Mouse (Mus musculus): ENCODE results near the gene C1qtnf5.

The C1qtnf5 gene

DNA sequence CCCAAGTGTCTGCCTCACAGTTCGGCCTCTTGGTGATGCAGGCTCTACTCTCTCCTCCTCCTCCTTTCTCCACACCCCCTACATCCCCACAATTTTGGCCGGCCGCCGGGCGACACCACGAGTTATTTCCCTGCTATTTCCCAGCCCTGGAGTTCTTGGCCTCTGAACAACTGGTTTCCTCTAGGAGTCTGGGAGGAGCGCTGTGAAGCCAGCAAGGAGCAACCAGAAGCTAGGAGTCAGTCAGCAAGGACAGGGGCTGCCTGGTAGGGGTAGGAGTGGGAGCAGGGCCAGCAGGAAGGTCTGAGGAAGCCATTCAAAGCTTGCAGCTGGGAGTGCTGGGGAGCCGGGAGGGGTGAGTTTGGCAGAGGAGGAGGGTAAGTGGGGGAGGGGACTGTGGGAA, at the start of gene C1qtnf5:
Gene C1qtnf5, plus strand, starts transcription at position 136 of the 400 bp plus-strand sequence.
- no peak for DNase-seq (ENCODE audit: low read depth, low spot score)

DNA sequence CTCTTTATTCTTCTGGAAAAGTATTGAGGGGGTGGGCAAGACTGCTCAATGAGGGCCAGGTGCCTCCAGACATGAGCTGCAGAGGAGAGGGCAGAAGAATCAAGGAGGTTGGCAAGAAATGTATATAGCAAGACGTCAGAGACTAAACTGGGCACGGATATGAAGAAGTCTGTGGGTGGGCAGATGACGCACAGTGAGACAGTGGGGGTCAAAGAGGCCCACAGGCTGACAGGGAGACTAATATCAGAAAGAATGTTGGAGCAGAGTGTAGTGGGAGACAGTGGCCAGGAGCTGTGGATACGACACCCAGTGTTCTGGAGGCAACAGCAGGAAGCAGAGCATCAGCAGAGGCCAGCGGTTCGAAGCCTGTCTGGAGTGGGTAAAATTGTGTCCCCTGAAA, 48.4 kb upstream of the C1qtnf5 start:
- no peak for DNase-seq (ENCODE audit: low read depth, low spot score)

DNA sequence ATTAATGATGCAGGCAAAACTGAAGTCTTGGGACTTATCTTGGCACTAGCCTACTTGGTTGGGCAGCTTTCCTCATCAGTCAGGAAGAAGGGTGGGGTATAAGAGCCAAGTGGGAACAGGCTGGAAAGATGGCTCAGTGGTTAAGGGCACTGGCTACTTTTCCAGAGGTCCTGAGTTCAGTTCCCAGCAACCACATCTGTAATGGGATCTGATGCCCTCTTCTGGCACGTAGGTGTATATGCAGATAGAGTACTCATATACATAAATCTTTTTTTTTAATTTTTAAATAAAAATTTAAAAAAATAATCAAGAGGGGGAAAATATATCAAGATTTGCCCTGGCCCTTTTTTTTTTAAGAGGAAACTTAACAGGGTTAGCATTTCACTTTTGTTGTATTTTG, 41.9 kb upstream of the C1qtnf5 start:
- DNase-seq (ENCODE audit: low read depth, low spot score), result no peak

DNA sequence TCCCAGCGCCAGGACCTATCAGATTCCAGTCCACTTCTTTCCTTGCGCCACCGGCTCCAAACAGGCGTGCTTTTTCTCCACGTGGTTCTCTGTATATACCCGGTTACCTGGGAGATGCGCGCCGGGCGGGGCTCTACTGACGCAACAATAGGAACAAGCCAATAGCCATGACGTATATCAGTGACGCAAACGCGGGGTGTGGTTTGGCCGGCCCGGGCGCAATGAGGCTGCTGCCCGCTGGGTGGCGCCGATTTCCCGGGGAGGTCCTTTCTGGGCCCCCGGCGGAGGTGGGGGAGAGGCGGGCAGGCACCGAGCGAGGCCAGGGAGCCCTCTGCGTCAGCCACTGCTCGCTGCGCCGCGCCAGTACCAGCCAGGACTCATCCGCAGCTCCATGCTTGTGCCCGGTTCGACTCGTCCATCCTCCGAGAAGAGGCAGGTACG, 40.2 kb upstream of the C1qtnf5 start, which contains the start of gene Usp2:
Gene Usp2, plus strand, starts transcription at position 237 of the 441 bp plus-strand sequence.
- DNase-seq (ENCODE audit: low read depth, low spot score), result peak; percentile 98

DNA sequence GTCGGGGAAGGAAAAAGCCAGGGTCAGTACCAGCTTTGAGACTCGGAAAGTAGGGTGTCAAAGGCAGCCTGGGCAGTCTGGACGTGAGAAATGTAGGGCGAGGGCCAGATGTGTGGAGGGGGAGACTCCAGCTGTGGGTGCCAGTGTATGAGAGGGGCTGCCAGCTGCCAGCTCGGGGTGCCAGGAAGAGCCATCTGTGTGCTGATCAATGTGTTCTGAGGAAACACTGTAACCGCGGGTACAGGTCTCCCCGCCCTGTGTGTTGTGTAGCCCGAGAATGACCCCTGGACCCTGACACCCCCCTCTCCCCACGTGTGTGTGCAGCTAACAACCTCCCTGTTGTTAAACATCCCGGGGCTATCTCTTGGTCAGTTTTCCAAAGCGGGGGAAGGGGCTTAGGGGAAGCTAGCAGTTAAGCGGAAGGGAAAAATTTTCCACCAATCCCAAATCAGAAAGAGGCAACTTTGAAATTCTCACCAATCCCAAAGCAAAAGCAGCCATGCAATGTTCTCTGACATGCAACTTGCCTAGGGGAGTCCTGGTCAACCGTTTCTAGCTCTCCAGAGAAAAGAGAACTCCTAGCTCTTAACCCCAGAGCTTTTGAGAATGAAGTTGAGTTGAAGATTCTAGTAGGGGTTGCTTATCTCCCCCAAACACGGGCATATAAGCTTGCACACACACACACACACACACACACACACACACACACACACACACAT, 39.6 kb upstream of the C1qtnf5 start:
- DNase-seq (ENCODE audit: low read depth, low spot score), result no peak

DNA sequence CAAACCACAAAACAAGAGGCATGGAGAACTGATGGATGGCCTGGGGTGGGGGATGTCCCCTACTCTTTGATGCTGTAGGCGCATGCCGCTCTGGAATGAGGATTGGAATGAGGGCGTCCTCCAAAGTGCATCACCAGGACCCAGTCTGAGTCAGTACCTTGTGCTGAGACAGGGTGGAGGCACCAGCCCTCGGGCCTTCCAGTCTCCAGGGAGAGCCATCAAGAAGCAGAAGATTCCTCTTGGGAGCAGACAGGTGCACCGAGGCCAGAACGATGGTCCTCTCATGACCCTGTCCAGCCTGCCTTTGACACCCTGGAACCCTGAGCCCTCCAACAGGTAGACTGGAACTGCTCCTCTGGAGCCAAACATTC, 39.1 kb upstream of the C1qtnf5 start:
- no peak for DNase-seq (ENCODE audit: low read depth, low spot score)

DNA sequence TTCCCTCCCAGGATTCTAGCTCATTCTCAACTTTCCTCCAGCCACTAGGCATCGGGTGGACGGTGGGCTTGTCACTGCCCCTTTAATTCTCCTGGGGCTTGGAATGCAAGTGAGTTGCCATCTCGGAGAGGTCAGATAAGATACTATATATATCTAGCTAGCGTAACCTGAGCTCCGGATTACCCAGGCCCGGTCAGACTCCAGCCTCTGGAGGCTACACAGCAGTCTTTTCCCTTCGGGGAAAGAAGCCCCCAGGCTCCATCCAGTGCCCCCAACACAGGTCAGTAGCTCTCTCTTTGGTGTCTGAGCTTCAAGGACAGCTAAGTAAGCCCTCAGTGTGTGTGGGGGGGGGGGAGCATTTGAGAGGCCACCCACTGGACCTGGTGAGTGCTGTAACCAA, 37.8 kb upstream of the C1qtnf5 start:
- no peak for DNase-seq (ENCODE audit: low read depth, low spot score)

DNA sequence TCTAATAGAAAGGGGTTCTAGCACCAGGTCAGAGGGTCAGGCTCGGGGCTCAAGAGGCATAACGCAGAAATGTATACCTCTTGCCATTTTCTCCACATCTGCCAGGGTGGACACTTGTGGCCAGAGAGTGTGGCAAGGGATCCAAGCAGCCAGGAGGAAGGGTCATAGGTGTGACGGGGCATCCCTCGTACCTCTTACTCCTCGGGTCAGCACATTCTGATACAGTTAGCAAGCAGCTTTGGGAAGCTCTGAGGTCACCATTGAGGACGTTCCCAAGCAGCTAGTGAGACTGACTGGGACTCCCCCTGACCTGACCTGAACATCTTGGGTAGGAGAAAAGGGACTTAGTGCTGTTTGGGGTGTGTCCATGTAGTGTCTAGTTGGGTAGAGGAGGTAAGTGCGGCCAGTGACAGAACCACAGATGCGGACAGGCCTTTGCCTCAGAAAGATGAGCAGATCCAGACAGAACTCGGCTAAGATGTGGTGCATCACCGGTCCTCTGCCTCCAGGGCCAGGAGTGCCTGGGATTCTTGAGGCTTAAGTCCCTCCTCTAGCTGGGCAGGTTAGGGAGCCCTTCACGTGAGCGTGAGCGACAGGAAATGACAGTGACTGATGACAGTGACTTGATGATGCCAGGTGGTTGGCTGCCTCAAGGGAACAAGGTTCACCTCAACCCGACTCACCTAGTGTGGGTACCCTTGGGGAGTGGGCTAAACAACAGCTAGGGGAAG, 36.8 kb upstream of the C1qtnf5 start:
- DNase-seq (ENCODE audit: low read depth, low spot score), result no peak

DNA sequence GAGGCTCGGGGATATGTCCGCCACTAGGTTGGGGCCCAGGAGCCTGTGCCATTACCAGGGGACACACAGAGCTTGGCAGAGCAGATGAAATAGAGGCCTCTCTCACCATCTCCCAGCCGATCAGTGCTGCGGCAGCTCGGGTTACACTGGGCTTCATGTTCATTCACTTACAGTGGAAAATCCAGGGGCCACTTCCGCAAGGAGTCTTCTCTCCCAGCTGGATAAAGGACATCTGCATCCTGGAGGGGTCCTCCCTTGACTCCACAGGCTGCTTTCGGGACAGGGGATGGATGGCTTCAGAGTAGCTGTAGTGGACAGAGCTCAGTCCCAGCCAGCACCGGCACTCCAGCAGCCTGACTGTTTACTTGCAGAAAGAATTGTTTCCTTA, 36.2 kb upstream of the C1qtnf5 start:
- DNase-seq (ENCODE audit: low read depth, low spot score), result no peak

DNA sequence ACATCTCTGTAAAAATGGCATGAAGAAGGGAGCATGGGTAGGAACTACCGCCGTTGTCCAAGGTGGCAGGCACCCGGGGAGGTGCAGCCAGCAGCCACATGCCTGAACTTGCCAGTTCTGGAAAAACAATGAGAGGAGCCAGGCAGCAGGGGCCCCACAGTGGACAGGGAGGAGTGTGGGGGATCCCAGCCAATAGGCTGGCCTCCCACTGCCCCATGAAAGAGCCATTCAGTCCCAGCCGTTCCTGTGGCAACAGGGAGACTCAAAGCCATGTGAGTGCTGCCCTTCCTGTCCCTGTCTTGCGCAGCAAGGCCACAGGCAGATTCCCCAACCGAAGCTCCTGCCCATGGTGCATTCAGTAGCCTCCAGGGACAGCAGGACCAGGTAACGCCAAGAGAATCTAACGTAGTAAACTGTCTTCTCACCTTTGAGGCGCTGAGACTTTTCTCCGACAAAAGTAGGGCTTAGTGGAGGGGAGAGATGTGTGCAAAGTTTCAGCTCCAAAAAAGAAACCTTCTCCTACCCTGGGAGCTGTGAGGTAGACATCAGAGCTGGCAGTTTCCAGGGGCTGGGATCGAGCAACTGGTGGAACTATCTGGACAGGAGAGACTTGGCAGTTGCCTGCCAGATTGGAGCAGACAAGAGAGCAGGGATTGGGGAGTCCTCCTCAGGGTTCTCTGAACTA, 35.0 kb upstream of the C1qtnf5 start:
- DNase-seq (ENCODE audit: low read depth, low spot score), result no peak

DNA sequence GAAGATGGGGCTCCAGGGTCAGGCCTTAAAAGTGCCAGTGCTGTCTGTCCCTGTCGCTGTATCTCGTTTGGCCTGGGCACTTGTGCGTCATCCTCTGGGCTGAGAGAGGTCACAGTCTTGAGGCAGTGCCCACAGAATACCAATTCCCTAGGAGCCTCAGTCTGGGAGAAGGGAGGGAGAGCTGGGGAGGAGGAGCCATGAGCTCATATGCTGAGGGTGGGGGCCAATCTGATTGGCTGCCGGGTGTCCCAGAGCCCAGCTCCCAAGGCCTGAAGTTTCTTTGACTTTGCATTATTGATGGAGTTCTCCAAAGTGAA, 34.5 kb upstream of the C1qtnf5 start:
- DNase-seq (ENCODE audit: low read depth, low spot score), result no peak

DNA sequence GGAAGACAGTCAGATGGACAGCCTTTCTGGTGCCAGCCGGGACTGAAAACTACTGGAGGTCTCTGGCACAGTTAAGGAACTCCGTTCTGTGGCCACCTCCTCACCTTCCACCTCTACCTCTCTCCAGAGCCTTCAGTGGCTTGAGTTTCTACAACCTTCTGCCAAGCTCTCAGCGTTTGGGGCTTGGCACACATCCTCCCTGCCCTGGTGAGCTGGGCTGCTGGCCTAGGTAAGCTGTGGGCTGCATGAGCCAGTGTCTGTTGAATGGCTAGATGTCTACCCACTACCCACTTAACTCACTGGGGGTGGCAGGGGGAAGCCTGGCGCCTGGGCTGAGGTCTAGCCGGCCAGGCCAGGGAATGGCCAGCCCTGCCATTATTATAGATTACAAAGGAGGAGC, 33.9 kb upstream of the C1qtnf5 start:
- DNase-seq (ENCODE audit: low read depth, low spot score), result no peak

DNA sequence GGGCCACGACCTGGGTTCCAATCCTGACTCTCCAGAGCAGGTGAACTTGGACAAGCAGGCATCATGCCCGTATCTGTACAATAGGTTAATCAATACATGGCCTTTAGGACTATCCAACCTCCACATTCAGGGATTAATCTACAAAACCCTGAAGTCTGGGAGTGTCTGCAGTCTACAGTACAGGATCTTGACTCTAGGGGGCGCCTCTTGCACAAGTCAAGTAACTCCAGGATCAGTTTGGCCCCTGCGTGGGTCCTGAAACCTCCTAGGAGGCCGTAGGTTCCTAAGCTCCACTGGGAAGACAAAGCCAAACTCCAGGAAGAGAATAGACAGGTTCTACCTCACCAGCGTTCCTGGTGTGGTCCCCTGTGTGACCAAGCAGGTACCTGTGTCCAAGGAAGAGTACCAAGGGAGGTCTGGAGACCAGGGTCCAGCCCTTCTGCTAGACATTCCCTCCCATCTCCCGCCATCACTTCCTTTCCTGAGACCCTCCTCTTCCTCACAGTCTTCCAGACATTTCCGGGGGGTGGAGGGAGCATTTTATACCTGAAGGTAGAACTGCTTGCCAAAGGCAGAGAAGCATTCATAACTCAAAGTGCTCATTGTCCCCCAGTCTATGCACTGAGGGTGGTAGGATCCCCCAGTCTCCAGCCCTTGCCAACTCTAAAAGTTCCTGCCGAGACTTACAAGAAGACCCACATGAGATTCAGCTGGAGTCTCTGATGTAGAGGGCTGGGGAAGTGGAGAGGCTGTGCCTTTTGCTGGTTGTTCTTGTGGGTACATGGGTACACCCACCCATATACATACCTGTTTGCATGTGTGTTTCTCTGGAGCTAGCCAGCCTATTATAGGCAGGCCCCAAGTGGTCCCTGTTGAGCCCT, 32.4 kb upstream of the C1qtnf5 start:
- peak; percentile 39 for DNase-seq (ENCODE audit: low read depth, low spot score)

DNA sequence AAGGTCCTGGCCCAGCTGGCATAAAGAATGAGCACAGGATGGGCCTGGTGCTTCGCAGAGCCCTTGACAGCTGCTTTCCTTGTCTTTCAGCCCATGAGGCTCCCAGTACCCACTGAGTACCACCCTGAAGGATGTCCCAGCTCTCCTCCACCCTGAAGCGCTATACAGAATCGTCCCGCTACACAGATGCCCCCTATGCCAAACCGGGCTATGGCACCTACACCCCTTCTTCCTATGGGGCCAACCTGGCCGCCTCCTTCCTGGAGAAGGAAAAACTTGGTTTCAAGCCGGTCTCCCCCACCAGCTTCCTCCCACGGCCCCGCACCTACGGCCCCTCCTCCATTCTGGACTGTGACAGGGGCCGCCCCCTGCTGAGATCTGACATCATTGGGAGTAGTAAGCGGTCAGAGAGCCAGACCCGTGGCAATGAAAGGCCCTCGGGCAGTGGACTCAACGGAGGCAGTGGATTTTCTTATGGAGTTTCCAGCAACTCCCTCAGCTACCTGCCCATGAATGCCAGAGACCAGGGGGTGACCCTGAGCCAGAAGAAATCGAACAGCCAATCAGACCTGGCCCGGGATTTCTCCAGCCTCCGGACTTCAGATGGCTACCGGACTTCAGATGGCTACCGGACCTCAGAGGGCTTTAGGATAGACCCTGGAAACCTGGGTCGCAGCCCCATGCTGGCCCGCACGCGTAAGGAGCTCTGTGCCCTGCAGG, 31.6 kb upstream of the C1qtnf5 start:
- DNase-seq (ENCODE audit: low read depth, low spot score), result no peak

DNA sequence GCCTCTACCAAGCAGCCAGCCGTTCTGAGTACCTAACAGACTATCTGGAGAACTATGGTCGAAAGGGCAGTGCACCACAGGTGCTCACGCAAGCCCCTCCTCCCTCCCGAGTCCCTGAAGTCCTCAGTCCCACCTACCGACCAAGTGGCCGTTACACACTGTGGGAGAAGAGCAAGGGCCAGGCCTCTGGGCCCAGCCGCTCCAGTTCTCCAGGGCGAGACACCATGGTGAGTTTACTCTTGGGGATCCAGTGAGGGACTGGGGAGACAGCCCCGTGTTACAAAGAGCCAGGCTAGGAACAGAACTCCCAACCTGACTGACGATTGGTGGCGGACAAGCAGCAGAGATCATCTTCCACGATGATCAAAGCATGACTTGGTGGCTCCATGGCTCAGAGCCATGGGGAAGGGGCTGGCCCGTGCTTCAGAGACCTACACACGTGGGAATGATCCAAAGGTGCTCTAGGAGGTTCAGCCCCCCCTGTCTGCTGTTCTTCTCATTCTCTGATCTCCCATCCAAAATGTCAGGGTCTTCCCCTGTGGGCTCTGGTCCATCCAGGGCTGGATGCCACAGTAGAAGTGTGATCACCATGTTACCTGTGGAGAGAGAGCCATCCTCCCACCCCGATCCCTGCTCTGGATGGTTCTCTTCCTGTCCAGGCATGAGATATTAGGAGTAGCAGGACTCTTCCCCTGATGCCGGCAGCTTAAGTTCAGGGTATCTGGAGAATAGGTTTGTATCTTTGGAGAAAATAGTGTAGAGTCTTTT, 30.9 kb upstream of the C1qtnf5 start:
- no peak for DNase-seq (ENCODE audit: low read depth, low spot score)

DNA sequence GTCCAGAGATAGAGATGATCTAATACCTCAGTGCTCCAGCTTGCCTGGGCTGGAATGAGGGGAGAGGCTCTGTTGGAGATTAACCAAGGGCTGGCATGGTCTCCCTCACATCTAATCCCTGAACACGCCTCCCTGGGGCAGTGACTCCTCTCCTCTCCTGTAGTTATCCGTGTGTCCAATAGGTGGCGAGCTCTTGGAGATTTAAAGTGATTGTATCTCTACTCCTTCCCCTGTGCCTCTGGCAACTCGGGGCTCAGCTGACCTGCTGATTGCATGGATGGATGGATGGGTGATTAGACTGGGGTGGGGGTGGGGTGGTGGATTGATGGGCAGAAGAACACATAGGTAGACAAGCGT, 30.3 kb upstream of the C1qtnf5 start:
- peak; percentile 64 for DNase-seq (ENCODE audit: low read depth, low spot score)

DNA sequence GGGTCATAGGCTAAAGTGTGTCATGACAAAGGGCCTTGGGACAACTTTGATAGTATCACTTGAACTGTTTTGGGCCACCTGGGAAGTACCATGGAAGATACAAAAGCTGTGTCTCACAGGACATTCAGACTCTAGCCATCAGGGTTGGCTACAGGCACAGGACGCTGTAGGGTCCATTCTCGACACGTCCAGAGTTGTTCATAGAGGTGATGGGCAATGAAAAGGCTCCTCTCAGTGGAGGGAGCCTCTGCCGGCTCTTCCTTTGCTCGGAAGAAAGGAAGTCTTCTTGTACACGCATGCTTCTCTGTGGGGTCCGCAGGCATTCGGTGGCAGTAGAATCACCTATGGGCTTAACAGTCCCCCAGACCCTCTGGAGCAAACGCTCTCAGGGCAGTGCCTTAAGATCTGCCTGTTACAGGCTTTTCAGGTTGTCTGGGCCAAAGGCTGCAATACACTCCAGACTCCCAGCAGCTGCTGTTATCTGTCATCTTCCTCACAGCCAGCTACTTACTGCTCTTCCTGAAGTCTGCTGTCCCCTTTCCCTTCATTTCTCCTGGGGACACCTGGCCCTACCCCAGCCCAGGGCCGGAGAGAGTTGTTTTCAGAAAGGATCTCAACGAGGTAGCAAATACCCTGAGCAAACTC, 29.7 kb upstream of the C1qtnf5 start:
- no peak for DNase-seq (ENCODE audit: low read depth, low spot score)

DNA sequence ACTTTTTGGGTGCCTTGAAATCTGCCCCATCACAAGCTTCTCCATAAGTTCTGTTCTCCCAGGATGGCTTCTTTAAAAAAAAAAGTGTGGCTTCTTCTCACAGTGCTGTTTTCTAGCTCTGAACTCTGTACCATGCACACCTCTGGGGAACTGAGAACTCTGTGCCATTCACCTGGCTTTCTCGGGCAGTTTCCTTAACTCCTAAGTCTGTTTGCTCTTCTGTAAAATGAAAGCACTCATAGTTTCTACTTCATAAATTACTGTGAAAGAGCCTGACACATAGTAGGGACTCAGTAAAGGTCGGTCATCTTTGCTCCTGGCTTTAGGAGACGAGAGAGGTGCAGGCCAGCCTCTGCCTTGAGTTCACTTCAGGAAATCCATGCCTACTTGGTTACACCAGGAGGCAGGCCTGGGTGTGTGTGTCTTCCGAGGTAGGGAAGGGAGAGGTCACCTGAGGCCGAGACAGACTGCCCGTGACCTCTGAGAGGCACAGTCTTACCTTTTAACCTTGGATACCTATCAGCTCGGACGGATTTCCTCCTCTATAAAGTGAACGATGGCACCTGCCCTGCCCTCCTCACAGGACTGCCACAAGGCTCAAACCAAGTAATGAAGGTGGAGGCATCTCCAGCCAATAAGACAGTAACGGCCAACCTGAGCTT, 28.8 kb upstream of the C1qtnf5 start:
- DNase-seq (ENCODE audit: low read depth, low spot score), result no peak

DNA sequence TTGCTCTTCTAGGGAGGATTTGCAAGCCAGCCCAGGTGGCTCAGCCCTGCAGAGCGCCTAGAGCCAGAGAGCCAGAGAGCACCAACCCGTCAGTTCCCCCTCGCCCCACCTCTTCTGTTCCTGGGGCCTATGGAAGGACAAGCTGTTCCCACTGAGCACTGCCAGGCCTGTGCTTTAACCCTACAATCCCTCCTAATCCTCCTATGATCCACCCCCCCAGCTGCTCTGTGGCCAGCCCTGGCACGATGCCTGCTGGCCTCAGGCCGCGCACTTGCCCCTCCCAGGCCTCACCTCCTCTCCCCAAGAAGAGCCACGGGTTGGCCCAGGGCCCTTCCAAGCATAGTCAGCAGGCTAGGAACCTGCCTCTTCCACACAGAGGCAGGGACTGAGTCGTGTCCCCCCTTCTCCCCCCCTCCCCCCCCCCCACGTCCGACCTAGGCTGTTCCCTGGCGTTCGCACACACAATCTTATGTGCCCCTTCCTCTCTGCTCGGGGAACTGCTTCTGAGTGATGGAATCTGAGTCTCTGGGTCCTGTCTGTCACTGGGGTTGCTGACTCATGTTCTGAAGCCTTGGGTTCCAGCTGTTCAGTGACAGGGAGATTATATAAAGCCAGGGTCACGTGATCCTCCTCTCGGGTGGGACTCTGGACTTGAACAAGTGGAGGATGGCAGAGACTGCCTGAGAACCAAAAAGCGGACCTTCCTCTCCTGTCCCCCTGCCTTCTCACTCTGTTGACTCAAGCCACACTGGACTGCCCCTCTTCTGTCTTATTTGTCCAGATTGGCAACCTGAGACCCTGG, 27.9 kb upstream of the C1qtnf5 start:
- no peak for DNase-seq (ENCODE audit: low read depth, low spot score)
